Mouse (Mus musculus) liver, embryonic 11.5 days (tissue): ENCODE measurements around the gene Pipox. TPM values are rescaled to one million over a fixed set of nuclear protein-coding genes. Genes with fewer than 3 reads are reported as not detected.

Experiments used
- ATAC-seq: fragments of 200-750 bp; cut with Nextera tagmentation; replicated peaks from 2 replicates; pipeline ENCODE4 v1.8.0; 2017; ENCODE audit warnings: moderate number of reproducible peaks, mild to moderate bottlenecking, moderate TSS enrichment, moderate library complexity; ENCODE audit not compliant: low FRiP score
- DNase-seq: peaks from one replicate; pipeline ENCODE4 v3.0.0-alpha.2; 2017; ENCODE audit warnings: low spot score
- H3K27ac ChIP-seq: fragments of 300-500 bp; sonication (generic); 2 replicates; pipeline ENCODE4 v1.5.1; 2014; ENCODE audit warnings: mild to moderate bottlenecking, low read depth, low read length, control low read depth
- H3K27me3 ChIP-seq: fragments of 300-500 bp; sonication (generic); replicated peaks from 2 replicates; pipeline ENCODE4 v1.6.1; 2014; ENCODE audit warnings: low read length, mixed read lengths; ENCODE audit not compliant: control insufficient read depth, insufficient read depth
- H3K36me3 ChIP-seq: fragments of 300-500 bp; sonication (generic); 2 replicates; pipeline ENCODE4 v1.6.1; 2014; ENCODE audit warnings: mild to moderate bottlenecking, low read length, moderate library complexity, mixed read lengths; ENCODE audit not compliant: control insufficient read depth, insufficient read depth
- H3K4me1 ChIP-seq: fragments of 300-500 bp; sonication (generic); replicated peaks from 2 replicates; pipeline ENCODE4 v1.6.1; 2014; ENCODE audit warnings: low read length, mixed read lengths; ENCODE audit not compliant: control insufficient read depth, insufficient read depth
- H3K4me2 ChIP-seq: fragments of 300-500 bp; sonication (generic); 2 replicates; pipeline ENCODE4 v1.6.1; 2014; ENCODE audit warnings: mild to moderate bottlenecking, control low read depth, moderate library complexity
- H3K4me3 ChIP-seq: fragments of 300-500 bp; sonication (generic); 2 replicates; pipeline ENCODE4 v1.5.1; 2014; ENCODE audit warnings: low read depth, low read length, control low read depth
- H3K9ac ChIP-seq: fragments of 300-500 bp; sonication (generic); 2 replicates; pipeline ENCODE4 v1.6.1; 2014; ENCODE audit warnings: low read depth, low read length, control low read depth
- H3K9me3 ChIP-seq: fragments of 300-500 bp; sonication (generic); 2 replicates; pipeline ENCODE4 v1.6.1; 2016; ENCODE audit warnings: low read length, inconsistent platforms, mixed read lengths; ENCODE audit not compliant: control insufficient read depth
- WGBS: fragments of 180-500 bp; shearing (Covaris S2); extraction: QIAGEN DNeasy Blood & Tissue Kit; methylation state at CpG from one replicate; pipeline ENCODE4 v1.1.7; 2014; 5-methylcytosine and 5-hydroxymethylcytosine counted together
- polyA plus RNA-seq: library from polyadenylated mRNA; unstranded; fragments of >200 nt; fragmentation: Nextera tagmentation; extraction: Ambion mirVana; gene quantifications from 2 replicates; pipeline ENCODE4 v1.2.1, GENCODE M21; 2014

Gene Pipox
- polyA plus RNA-seq, 1 experiment from 2014 or later: 6.9 TPM

GRCm38 (mm10) chr11:77901775-77902355 is 8.0 kb upstream of the Pipox start:
- Histone ChIP-seq H3K4me3 (no peak overlapping the region), H3K27ac (no peak overlapping the region), H3K27me3 (peaks cover 33% of the 10 kb centered on the region), H3K4me2 (no peak overlapping the region), H3K9me3 (no peaks in the 10 kb centered on the region), H3K36me3 (no peaks in the 10 kb centered on the region), H3K9ac (no peak overlapping the region), H3K4me1 (no peaks in the 10 kb centered on the region; the same call in 1 of the 2 replicates)
- ATAC-seq (no peak), DNase-seq (no peak)
- WGBS: 47% methylated on average over 8 of the region's 8 CpGs

DNA sequence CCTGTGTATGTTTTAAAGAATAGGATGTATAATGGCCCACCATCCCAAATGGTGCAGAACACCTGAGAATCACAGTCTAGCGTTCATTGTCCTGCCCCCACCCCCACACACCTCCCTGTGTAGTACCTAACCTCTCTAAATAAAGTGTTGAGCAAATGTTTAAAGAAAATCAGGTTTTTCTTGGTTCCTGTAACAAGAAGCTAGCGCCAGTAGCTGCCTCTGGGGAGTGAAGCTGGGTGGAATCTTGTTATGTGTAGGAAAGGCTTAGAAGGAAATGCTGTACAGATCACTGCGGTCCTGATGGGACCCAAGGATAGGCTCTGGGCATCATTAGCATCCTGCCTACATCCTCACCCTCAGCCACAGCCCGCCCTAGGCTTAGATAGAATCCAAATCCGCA is 7.5 kb upstream of the Pipox start:
- peaks cover 34% of the 10 kb centered on the region for H3K27me3 ChIP-seq
- DNase-seq: no peak
- H3K27ac ChIP-seq: no peak overlapping the region
- ATAC-seq: no peak
- H3K4me1 ChIP-seq: no peaks in the 10 kb centered on the region
- H3K9me3 ChIP-seq: no peaks in the 10 kb centered on the region
- 47% methylated on average over 5 of the region's 5 CpGs for WGBS
- no peak overlapping the region for H3K4me2 ChIP-seq
- no peak overlapping the region for H3K4me3 ChIP-seq
- H3K36me3 ChIP-seq: no peaks in the 10 kb centered on the region
- H3K9ac ChIP-seq: no peak overlapping the region

DNA sequence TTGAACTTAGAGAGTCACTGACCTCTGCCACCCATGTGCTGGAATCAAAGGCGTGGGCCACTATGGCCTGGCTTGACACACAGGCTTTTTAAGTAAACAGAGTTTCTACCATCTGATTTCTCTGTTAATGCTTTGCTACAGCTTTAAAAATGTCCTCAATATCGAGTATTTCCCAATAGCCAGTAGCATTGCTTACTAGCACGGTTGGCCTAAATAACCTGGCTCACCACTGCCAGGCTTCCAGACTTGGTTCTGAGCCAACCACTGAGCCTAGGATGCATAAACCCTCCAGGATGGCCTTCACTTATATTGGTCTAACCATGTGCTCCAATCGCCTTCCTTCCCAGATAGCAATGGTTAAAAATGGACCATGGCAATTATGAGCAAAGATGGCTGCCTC is 6.8 kb upstream of the Pipox start:
- Histone ChIP-seq H3K4me1 (no peaks in the 10 kb centered on the region), H3K4me3 (no peak overlapping the region), H3K36me3 (no peaks in the 10 kb centered on the region), H3K27me3 (peaks cover 38% of the 10 kb centered on the region), H3K9me3 (no peaks in the 10 kb centered on the region), H3K4me2 (no peak overlapping the region), H3K9ac (no peak overlapping the region), H3K27ac (no peak overlapping the region)
- WGBS: 67% methylated on average over 4 of the region's 4 CpGs
- DNase-seq (no peak), ATAC-seq (no peak)

GRCm38 (mm10) chr11:77900187-77900586 is 6.3 kb upstream of the Pipox start:
- Histone ChIP-seq H3K27me3 (peaks cover 40% of the 10 kb centered on the region), H3K4me1 (no peaks in the 10 kb centered on the region), H3K4me3 (no peak overlapping the region), H3K4me2 (no peak overlapping the region), H3K27ac (no peak overlapping the region), H3K9me3 (no peaks in the 10 kb centered on the region), H3K9ac (no peak overlapping the region), H3K36me3 (no peaks in the 10 kb centered on the region)
- WGBS: 71% methylated on average over 3 of the region's 3 CpGs
- no peak for ATAC-seq
- DNase-seq: no peak

DNA sequence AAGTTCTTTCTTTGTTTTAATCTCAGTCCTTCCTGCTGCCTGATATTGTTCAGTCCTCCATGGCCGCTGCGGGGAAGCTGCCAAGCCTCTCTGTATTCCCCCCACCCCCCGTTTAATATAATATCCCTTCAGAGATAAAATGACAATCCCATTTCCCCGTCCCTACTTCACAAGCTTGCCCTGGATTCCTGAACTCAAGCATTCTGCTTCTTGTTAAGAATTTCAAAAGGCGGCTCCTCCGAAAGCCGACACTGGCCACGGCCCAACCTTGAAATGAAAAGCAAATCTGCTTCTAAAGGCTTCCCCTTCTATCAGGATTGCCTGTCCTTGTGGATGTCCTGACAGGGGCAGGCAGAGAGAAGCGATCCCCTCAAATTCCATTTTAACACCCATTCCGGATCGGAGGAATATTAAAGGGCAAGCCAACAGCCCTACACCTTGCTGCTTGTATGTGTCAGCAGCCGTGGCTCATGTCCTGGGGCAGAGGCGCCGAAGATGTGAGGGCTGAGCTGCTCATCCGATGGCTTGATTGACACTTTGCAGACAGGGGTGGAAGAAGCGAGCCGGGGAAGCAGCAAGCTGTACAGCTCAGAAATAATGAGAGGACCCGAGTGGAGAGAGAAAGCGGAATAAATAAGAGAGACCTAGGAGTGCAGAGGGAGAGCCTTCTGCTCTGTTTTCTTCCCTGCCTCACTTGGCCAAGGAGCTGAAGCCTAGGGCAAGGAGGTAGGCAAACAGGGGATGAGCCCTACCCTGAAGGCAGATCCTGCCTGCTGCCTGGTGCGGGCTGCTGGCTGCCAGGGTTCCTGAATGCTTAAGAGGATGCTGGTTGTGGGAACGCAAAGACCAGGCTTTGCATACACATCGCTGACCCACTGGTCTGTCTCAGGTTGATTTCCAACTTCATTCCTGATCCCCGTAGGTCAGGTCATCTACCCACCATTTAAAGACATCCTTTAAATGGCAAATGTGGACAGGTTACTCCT is 3.2 kb upstream of the Pipox start:
- ATAC-seq (no peak), DNase-seq (no peak)
- H3K9ac ChIP-seq: no peak overlapping the region
- H3K4me2 ChIP-seq: no peak overlapping the region
- no peaks in the 10 kb centered on the region for H3K9me3 ChIP-seq
- peaks cover 3% of the 10 kb centered on the region; the same call in 1 of the 2 replicates for H3K4me1 ChIP-seq
- H3K27ac ChIP-seq: no peak overlapping the region
- WGBS: 27% methylated on average over 23 of the region's 23 CpGs
- no peak overlapping the region for H3K4me3 ChIP-seq
- no peaks in the 10 kb centered on the region for H3K36me3 ChIP-seq
- peaks cover 47% of the 10 kb centered on the region for H3K27me3 ChIP-seq

- H3K36me3 ChIP-seq: no peaks in the 10 kb centered on the region
- peaks cover 47% of the 10 kb centered on the region for H3K27me3 ChIP-seq
- H3K9me3 ChIP-seq: no peaks in the 10 kb centered on the region
- ATAC-seq: no peak
- H3K4me3 ChIP-seq: no peak overlapping the region
- no peak overlapping the region for H3K9ac ChIP-seq
- no peak overlapping the region for H3K27ac ChIP-seq
- H3K4me2 ChIP-seq: no peak overlapping the region
- 61% methylated on average over 6 of the region's 6 CpGs for WGBS
- DNase-seq: no peak
- H3K4me1 ChIP-seq: peaks cover 3% of the 10 kb centered on the region; the same call in 1 of the 2 replicates
Measured at GRCm38 (mm10) chr11:77896480-77896819, 2.6 kb upstream of the Pipox start.

GRCm38 (mm10) chr11:77896011-77896410 is 2.1 kb upstream of the Pipox start:
- Histone ChIP-seq H3K36me3 (no peaks in the 10 kb centered on the region), H3K9me3 (no peaks in the 10 kb centered on the region), H3K9ac (no peak overlapping the region), H3K4me1 (peaks cover 3% of the 10 kb centered on the region; the same call in 1 of the 2 replicates), H3K4me3 (no peak overlapping the region), H3K4me2 (no peak overlapping the region), H3K27me3 (peaks cover 45% of the 10 kb centered on the region), H3K27ac (no peak overlapping the region)
- ATAC-seq: no peak
- WGBS: 83% methylated on average over 9 of the region's 9 CpGs
- DNase-seq: no peak

DNA sequence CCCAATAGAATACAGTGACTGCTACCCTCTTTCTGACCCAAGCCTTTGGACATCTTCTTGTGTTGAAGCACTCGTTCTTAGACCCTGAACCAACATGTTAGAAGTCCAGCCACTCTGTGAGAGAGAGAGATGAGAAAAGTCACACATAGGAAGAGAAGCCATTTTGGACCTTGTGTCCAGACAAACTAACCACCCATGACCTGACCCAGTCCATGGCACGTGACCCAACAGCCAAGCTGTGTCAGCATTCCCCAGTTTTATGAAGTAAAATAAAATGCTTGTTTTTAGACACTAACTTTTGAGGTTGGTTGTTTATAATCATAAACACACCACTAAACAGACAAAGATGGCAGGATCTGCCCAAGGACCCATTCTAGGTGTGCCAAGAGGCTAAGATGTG is 1.1 kb upstream of the Pipox start:
- DNase-seq (no peak), ATAC-seq (no peak)
- Histone ChIP-seq H3K9me3 (no peaks in the 10 kb centered on the region), H3K27ac (no peak overlapping the region), H3K4me1 (peaks cover 3% of the 10 kb centered on the region; the same call in 1 of the 2 replicates), H3K36me3 (no peaks in the 10 kb centered on the region), H3K4me3 (no peak overlapping the region), H3K9ac (no peak overlapping the region), H3K27me3 (peaks cover 45% of the 10 kb centered on the region), H3K4me2 (no peak overlapping the region)
- WGBS: 79% methylated on average over 2 of the region's 2 CpGs
